Mouse (Mus musculus): ENCODE measurements around the gene Zbtb48.

The Zbtb48 gene

DNA sequence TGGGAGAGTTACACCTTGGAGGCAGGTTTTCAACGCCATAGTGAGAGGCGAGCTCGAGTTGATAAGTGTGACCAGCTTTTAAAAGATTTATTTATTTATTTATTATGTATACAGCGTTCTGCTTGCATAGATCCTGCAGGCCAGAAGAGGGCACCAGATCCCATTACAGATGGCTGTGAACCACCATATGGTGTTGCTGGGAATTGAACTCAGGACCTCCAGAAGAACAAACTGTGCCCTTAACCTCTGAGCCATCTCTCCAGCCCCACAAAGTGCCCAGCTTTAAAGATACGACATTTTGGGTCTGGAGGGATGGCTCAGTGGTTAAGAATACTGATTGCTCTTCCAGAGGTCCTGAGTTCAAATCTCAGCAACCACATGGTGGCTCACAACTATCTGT is 1.6 kb upstream of the Zbtb48 start:
- peak; percentile 55 for DNase-seq (ENCODE audit: low read depth)

GRCm38 (mm10) chr4:152028456-152028855 is 985 bp upstream of the Zbtb48 start:
- no peak for DNase-seq (ENCODE audit: low read depth)

- DNase-seq (ENCODE audit: low read depth): no peak
These were observed 541 bp downstream of the Zbtb48 start for GRCm38 (mm10) chr4:152026751-152027508.

DNA sequence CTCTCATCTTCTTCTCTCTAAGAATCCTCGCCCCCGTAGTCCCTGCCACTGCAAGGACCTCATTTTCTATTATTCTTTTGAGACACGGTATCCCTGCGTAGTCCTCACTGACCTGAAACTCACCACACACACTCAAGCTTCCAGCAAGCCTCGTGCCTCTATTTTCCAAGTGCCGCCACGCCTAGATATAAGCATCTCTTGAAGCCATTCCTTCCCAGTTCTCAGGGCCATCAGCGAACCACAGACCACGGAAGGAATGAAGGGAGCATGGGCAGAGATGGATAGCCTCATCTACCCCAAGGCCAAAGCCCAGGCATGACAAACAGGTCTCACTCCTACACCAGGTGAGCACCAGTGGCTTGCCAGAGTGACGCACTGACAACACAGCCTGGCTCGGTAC is 2.9 kb downstream of the Zbtb48 start:
- DNase-seq (ENCODE audit: low read depth): no peak

- no peak for DNase-seq (ENCODE audit: low read depth)
These were observed 5.0 kb downstream of the Zbtb48 start for GRCm38 (mm10) chr4:152022506-152022905.

DNA sequence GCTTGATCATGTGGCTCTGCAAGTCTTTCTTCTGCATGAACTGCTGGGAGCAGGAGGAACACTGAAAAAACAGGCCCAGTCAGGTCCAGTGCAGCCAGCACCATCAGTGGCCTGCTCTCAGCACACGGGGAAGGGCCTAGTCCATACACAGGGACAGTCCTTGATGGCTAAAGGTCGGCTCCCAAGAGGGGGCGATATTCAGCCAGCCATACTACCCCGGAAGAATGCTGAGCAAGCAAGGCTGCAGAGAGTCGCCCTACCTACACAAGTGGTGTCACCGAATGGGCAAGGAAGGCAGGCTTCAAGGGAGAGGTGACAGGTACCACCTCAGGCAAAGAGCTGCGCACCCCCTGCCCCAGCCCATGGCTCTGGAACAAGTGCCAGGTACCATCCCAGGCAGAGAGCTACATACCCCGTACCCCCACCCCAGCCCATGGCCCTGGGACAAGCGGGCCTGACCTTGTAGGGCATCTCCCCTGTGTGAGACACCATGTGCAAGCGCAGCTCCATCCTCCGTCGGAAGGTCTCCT is 5.8 kb downstream of the Zbtb48 start:
- no peak for DNase-seq (ENCODE audit: low read depth)

DNA sequence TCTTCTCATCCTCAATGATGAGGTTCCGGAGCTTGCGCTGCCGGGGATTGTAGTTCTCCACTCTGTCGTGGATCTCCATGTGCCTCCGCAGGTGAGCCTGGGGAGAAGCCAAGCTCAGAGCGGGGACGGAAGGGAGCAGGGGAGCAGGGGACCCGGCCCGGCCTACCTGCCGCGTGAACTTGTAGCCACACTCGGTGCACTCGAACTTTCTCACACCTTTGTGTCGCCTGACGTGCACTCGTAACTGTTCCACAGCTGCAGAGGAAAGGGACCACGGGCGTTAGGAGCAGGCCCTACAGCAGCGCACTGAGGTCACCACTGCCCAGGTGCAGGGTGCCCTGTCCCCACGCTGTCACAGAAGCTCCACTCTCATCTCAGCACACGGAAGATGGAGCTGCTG is 7.4 kb downstream of the Zbtb48 start:
- DNase-seq (ENCODE audit: low read depth): no peak

DNA sequence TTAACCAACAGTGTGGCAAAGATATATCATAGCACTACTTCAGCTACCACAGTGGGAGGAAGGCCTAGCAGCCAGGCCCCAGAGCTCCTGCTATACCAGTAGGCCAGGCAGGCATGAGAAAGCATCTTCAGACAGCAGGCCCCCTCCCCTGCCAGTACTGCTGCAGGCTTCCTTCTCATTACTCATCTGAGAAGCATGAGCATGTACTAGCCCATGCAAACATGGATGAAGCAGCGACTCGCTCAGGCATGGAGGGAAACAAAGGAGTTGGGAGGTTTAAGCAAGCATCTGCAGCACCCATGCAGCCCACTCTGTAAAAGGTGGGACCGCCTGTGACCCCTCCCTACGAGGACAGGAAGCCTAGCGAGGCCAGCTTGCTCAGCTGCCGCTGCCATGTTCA is 8.4 kb downstream of the Zbtb48 start:
- no peak for DNase-seq (ENCODE audit: low read depth)

DNA sequence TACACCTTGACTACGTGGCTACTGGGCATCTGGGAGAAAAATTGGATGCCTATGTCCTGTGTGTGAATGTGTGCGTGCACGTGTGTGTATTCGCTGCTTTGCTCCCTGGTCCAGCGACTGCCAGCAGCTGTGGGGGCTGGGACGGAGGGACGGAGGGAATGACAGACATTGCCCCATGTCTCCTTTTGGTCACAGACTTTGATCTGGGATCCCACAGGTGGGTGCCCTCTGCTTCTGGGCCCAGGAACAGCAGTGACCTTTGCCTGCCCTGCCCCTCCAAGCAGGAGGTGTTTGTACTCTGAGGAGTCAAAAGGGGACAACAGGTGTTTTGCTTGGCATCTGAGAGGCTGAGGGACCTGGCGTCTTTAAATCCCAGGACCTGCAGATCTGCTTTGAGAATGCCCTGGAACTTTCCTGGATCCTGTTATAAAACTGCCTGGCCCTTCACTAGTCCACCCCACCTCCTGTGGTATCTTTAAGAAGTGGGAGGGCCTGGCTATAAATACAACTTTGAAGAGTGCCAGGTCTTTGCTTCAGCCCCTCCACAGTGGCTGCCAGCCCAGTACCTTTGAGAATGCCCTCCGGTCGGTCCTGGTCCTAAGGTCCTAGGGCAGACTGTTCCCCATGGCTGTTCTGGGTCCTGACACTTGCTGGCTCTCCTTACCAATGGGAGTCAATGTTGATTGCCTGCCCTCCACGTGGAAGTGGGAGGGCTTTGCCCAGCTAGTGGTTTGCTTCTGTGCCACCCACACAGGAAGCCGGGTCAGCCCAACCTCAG is 14.2 kb downstream of the Zbtb48 start:
- no peak for DNase-seq (ENCODE audit: low read depth)

DNA sequence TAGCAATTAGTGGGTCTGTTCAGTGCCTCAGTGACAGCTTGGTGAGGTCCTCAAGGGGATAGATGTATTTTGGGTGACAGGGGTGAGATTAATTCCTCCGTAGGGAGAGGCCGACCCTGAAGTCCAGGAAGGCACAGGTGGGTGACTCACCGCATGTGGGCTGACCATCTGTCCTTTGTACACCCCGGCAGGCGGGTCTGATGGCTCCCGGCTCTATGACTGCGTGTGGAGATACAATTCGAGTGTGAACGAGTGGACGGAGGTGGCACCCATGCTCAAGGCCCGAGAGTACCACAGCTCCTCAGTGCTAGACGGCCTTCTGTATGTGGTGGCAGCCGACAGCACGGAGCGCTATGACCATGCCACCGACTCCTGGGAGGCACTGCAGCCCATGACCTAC is 15.4 kb downstream of the Zbtb48 start:
- DNase-seq (ENCODE audit: low read depth): no peak

DNA sequence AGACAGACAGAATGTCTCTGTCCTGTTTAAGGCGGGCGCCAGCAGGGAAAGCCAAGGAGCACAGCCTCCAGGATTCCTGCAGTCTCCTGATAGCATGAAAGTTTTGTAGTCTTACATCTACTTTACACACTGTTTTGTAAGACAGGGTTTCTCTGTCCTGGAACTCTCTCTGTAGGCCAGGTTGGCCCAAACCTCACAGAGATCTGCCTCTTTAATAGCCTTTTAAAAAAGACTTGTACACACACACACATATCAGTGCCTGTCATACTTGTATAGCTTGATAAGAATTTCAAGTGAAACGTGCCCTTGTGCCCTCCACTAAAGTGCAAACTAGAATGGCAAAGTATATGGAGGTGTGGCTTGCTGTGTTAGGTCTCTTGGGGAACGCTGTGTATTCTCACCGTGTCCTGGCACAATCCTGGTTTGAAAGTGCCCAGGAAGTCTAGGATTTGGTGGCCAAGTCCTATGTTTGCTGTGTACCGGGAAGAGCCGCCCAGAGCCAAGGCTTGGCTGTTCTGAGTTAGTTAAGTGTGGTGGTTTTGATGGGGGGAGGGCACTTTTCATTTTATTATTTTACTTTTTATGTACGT is 16.2 kb downstream of the Zbtb48 start:
- DNase-seq (ENCODE audit: low read depth): no peak

DNA sequence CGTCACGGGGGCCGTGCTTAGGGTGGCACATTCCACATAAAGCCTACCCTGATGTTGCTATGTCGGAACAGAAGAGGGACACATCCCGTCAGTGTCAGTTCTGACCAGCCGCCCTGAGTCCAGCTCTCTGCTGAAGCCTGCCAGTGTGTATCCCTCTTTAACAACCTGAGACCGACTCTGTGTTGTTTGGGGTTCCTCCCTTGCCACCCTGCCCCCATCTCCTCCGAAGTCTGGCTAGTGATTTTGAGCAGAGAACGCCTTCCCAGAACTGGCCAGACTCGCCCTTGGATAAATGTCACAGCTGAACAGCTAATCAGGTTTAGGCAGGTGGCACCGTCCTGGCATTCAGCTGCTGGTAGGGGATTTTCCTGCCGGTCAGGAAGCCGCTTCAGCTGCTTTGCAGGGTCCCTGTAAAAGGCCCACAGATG is 16.8 kb downstream of the Zbtb48 start:
- DNase-seq (ENCODE audit: low read depth): peak; percentile 16

GRCm38 (mm10) chr4:152010091-152010706 is 17.3 kb downstream of the Zbtb48 start:
- DNase-seq (ENCODE audit: low read depth): peak; percentile 63

GRCm38 (mm10) chr4:152009076-152010051 is 18.1 kb downstream of the Zbtb48 start:
- DNase-seq (ENCODE audit: low read depth): peak; percentile 75

GRCm38 (mm10) chr4:152008622-152009075 is 18.8 kb downstream of the Zbtb48 start, which contains the start of gene Klhl21:
Klhl21 (plus strand) TSS chr4:152008803.
- DNase-seq (ENCODE audit: low read depth): peak; percentile 96

DNA sequence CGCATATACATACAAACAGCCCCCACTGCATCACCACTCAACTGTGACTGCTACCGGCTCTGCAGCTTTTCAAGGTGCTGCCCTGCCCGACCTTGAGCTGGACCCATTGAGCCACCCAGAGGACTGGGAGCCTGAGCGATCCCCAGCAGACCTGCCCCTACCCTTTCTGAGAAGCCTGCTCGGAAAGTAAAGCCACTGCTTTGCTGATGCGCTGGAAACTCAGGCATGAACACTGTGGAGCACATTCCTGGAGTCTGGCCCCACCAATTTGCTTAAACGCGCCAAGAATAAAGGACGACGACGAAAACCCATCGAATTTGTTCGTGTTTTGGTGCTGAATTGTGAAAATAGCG is 19.3 kb downstream of the Zbtb48 start:
- no peak for DNase-seq (ENCODE audit: low read depth)

DNA sequence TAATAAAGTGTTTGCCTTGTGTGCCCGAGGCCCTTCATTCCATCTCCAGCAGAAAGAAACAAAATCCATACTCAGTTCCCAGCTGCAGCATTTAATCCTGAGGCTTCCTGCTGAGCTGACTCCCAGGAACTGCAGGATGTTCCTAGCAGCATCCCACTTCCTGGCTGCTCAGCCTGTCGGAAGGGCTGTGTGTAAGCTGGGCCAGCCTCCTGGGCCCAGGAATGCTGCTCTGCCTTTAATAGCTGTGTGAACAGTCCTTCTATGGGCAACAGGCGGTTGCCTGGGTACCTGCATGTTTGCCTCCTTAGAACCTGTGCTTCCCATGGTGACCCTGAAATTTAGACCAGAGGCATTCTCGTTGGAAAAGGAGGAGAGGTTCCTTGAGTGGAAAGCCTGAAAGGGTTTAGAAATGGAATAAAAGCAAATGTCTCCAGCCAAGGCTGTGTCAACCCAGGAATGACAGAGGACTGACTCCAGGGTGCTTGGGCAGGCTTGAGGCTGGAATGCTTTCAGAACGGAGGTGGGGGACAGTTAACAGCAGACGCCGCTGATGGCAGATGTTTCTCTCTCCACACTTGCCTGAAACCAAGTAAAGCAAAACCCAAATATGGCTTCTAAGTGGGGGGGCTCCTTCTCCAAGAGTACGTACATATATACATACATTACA is 19.9 kb downstream of the Zbtb48 start:
- no peak for DNase-seq (ENCODE audit: low read depth)

GRCm38 (mm10) chr4:152006812-152007211 is 20.7 kb downstream of the Zbtb48 start:
- no peak for DNase-seq (ENCODE audit: low read depth)

DNA sequence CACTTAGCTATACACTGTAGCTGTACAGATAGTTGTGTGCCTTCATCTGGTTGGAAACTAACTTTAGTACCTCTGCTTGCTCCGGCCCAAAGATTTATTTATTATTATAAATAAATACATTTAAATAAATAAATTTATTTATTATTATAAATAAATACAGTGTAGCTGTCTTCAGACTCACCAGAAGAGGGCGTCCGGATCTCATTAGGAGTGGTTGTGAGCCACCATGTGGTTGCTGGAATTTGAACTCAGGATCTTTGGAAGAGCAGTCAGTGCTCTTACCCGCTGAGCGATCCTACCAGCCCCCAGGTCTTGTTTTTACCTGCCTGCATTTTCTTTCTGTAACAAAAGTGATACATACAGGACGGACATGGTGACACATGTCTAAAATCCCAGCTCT is 21.3 kb downstream of the Zbtb48 start:
- peak; percentile 57 for DNase-seq (ENCODE audit: low read depth)

DNA sequence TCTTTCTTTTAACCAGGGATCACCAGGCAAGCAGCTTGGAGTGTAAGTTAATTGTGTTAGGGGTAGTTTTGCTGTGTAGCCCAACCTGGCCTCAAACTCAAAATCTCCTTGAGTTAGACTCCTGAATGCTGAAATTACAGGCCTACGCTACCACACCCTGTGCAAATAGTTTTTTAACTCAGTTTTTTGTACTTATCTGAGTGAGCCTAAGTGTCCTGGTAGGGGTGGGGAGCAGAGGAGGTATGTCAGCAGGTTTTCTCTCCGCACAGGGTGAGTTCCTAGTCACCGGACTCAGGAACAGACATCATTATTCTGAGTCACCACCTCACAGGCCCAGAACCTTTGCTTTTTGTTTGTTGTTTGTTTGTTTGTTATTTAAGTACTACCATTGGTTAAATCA is 25.4 kb downstream of the Zbtb48 start:
- DNase-seq (ENCODE audit: low read depth): no peak

DNA sequence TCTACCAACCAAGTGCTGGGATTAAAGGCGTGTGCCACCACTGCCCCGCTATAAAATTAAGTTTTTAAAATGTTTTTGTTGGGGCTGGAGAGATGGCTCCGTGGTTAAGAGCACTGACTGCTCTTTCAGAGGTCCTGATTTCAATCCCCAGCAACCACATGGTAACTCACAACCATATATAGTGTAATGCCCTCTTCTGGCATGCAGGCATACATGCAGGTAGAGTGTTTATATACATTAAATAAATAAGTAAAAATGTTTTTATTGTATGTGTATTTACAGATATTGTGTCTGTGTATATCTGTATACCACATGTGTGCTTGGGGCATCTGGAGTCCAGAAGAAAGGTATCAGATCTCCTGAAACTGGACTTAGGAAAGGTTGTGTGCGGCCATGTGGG is 26.1 kb downstream of the Zbtb48 start:
- DNase-seq (ENCODE audit: low read depth): no peak
